Mouse (Mus musculus) liver, embryonic 14.5 days (tissue): Measurements from ENCODE around the gene Med13l.

ENCODE experiments used
- CTCF ChIP-seq: IDR thresholded peaks from 2 replicates; pipeline ENCODE4 v1.5.1; 2016; ENCODE audit warnings: antibody characterized with exemption, low read depth, control low read depth
- EP300 ChIP-seq: IDR thresholded peaks from 2 replicates; pipeline ENCODE4 v1.6.1; 2016; ENCODE audit warnings: antibody characterized with exemption, low read depth

- TF ChIP-seq CTCF, result no peak
- no peak for TF ChIP-seq EP300
Observed at GRCm38 (mm10) chr5:118691025-118691709, 130.7 kb downstream of the Med13l start.
